Mouse (Mus musculus): ENCODE measurements around the gene Ebi3. TPM values are rescaled to one million over a fixed set of nuclear protein-coding genes. Genes with fewer than 3 reads are reported as not detected.
A peak's percentile ranks its signal among the peaks of the same experiment; 100 is the strongest.

The Ebi3 gene
- polyA plus RNA-seq (2014; fragmentation: Nextera tagmentation; extraction: Ambion mirVana), result 6.6 and 9.6 TPM in 2 replicates

- 75% methylated on average over 6 of the region's 6 CpGs for WGBS
- Histone ChIP-seq H3K27me3 (ENCODE audit: control insufficient read depth, insufficient read depth, low read length) (0 out of 2 replicates have a peak, but pooled peaks cover 9% of the 10 kb centered on the region), H3K4me3 (replicated peaks; ENCODE audit: low read depth, low read length) (no peak within 1 kb of the TSS), H3K36me3 (ENCODE audit: control insufficient read depth, insufficient read depth, low read length) (no peaks in the 10 kb centered on the region), H3K9me3 (ENCODE audit: control insufficient read depth, low read length) (no peaks in the 10 kb centered on the region), H3K27ac (replicated peaks; ENCODE audit: low read depth, low read length) (no peak within 1 kb of the TSS), H3K4me2 (ENCODE audit: low read length) (no peak within 1 kb of the TSS), H3K9ac (replicated peaks; ENCODE audit: low read length) (no peak within 1 kb of the TSS), H3K4me1 (ENCODE audit: control insufficient read depth, insufficient read depth, low read length) (peaks cover 10% of the 10 kb centered on the region)
- no peak for ATAC-seq (ENCODE audit: low FRiP score, low TSS enrichment)
- no peak for DNase-seq
Observed at GRCm38 (mm10) chr17:55952447-55953027, at the start of gene Ebi3. Gene Ebi3, plus strand, starts transcription at chr17:55952640.

- Histone ChIP-seq H3K9ac (replicated peaks; ENCODE audit: low read length) (no peak overlapping the region), H3K27ac (replicated peaks; ENCODE audit: low read depth, low read length) (no peak overlapping the region), H3K9me3 (ENCODE audit: control insufficient read depth, low read length) (0 out of 2 replicates have a peak, but pooled peaks cover 5% of the 10 kb centered on the region), H3K4me1 (ENCODE audit: control insufficient read depth, insufficient read depth, low read length) (no peaks in the 10 kb centered on the region), H3K4me2 (ENCODE audit: low read length) (no peak overlapping the region), H3K4me3 (replicated peaks; ENCODE audit: low read depth, low read length) (no peak overlapping the region), H3K36me3 (ENCODE audit: control insufficient read depth, insufficient read depth, low read length) (peaks cover 8% of the 10 kb centered on the region), H3K27me3 (ENCODE audit: control insufficient read depth, insufficient read depth, low read length) (no peaks in the 10 kb centered on the region)
- no peak for DNase-seq
- WGBS, result 69% methylated on average over 2 of the region's 2 CpGs
- no peak for ATAC-seq (ENCODE audit: low FRiP score, low TSS enrichment)
Observed at GRCm38 (mm10) chr17:55903087-55903486, 49.4 kb upstream of the Ebi3 start.

GRCm38 (mm10) chr17:55903687-55904086, 48.8 kb upstream of the Ebi3 start:
- no peak overlapping the region for H3K27ac ChIP-seq (replicated peaks; ENCODE audit: low read depth, low read length)
- no peak overlapping the region for H3K9ac ChIP-seq (replicated peaks; ENCODE audit: low read length)
- DNase-seq (no peak), ATAC-seq (ENCODE audit: low FRiP score, low TSS enrichment) (no peak)
- no peak overlapping the region for H3K4me2 ChIP-seq (ENCODE audit: low read length)
- 79% methylated on average over 1 of the region's 1 CpGs for WGBS
- H3K4me1 ChIP-seq (ENCODE audit: control insufficient read depth, insufficient read depth, low read length), result no peaks in the 10 kb centered on the region
- no peaks in the 10 kb centered on the region for H3K9me3 ChIP-seq (ENCODE audit: control insufficient read depth, low read length)
- peaks cover 3% of the 10 kb centered on the region; the same call in 1 of the 2 replicates for H3K36me3 ChIP-seq (ENCODE audit: control insufficient read depth, insufficient read depth, low read length)
- H3K4me3 ChIP-seq (replicated peaks; ENCODE audit: low read depth, low read length), result no peak overlapping the region
- no peaks in the 10 kb centered on the region for H3K27me3 ChIP-seq (ENCODE audit: control insufficient read depth, insufficient read depth, low read length)

- Histone ChIP-seq H3K27ac (replicated peaks; ENCODE audit: low read depth, low read length) (no peak overlapping the region), H3K4me1 (ENCODE audit: control insufficient read depth, insufficient read depth, low read length) (no peaks in the 10 kb centered on the region), H3K27me3 (ENCODE audit: control insufficient read depth, insufficient read depth, low read length) (no peaks in the 10 kb centered on the region), H3K4me2 (ENCODE audit: low read length) (no peak overlapping the region), H3K9ac (replicated peaks; ENCODE audit: low read length) (no peak overlapping the region), H3K4me3 (replicated peaks; ENCODE audit: low read depth, low read length) (no peak overlapping the region), H3K9me3 (ENCODE audit: control insufficient read depth, low read length) (no peaks in the 10 kb centered on the region), H3K36me3 (ENCODE audit: control insufficient read depth, insufficient read depth, low read length) (peaks cover 3% of the 10 kb centered on the region; the same call in 1 of the 2 replicates)
- ATAC-seq (ENCODE audit: low FRiP score, low TSS enrichment), result no peak
- no peak for DNase-seq
- WGBS, result 77% methylated on average over 6 of the region's 6 CpGs
Observed at GRCm38 (mm10) chr17:55904131-55904530, 48.3 kb upstream of the Ebi3 start.

- DNase-seq (no peak), ATAC-seq (ENCODE audit: low FRiP score, low TSS enrichment) (no peak)
- H3K4me2 ChIP-seq (ENCODE audit: low read length), result no peak overlapping the region
- no peak overlapping the region for H3K4me3 ChIP-seq (replicated peaks; ENCODE audit: low read depth, low read length)
- H3K27ac ChIP-seq (replicated peaks; ENCODE audit: low read depth, low read length), result no peak overlapping the region
- H3K4me1 ChIP-seq (ENCODE audit: control insufficient read depth, insufficient read depth, low read length), result no peaks in the 10 kb centered on the region
- no peak overlapping the region for H3K9ac ChIP-seq (replicated peaks; ENCODE audit: low read length)
- no peaks in the 10 kb centered on the region for H3K27me3 ChIP-seq (ENCODE audit: control insufficient read depth, insufficient read depth, low read length)
- H3K9me3 ChIP-seq (ENCODE audit: control insufficient read depth, low read length), result no peaks in the 10 kb centered on the region
- no peaks in the 10 kb centered on the region for H3K36me3 ChIP-seq (ENCODE audit: control insufficient read depth, insufficient read depth, low read length)
Observed at GRCm38 (mm10) chr17:55906669-55907068, 45.8 kb upstream of the Ebi3 start.

- Histone ChIP-seq H3K4me3 (replicated peaks; ENCODE audit: low read depth, low read length) (peak overlapping the region; percentile 53), H3K9me3 (ENCODE audit: control insufficient read depth, low read length) (0 out of 2 replicates have a peak, but pooled peaks cover 2% of the 10 kb centered on the region), H3K36me3 (ENCODE audit: control insufficient read depth, insufficient read depth, low read length) (no peaks in the 10 kb centered on the region), H3K9ac (replicated peaks; ENCODE audit: low read length) (peak overlapping the region; percentile 75), H3K4me2 (ENCODE audit: low read length) (peak overlapping the region; percentile 56), H3K27me3 (ENCODE audit: control insufficient read depth, insufficient read depth, low read length) (no peaks in the 10 kb centered on the region), H3K27ac (replicated peaks; ENCODE audit: low read depth, low read length) (peak overlapping the region; percentile 87), H3K4me1 (ENCODE audit: control insufficient read depth, insufficient read depth, low read length) (0 out of 2 replicates have a peak, but pooled peaks cover 5% of the 10 kb centered on the region)
- ATAC-seq (ENCODE audit: low FRiP score, low TSS enrichment) (peak; percentile 96), DNase-seq (peak; percentile 87)
- 2% methylated on average over 30 of the region's 33 CpGs for WGBS
Observed at GRCm38 (mm10) chr17:55931553-55932502, 20.6 kb upstream of the Ebi3 start.

GRCm38 (mm10) chr17:55932635-55933034, 19.8 kb upstream of the Ebi3 start:
- Histone ChIP-seq H3K27ac (replicated peaks; ENCODE audit: low read depth, low read length) (no peak overlapping the region), H3K36me3 (ENCODE audit: control insufficient read depth, insufficient read depth, low read length) (no peaks in the 10 kb centered on the region), H3K9me3 (ENCODE audit: control insufficient read depth, low read length) (0 out of 2 replicates have a peak, but pooled peaks cover 2% of the 10 kb centered on the region), H3K4me1 (ENCODE audit: control insufficient read depth, insufficient read depth, low read length) (0 out of 2 replicates have a peak, but pooled peaks cover 5% of the 10 kb centered on the region), H3K9ac (replicated peaks; ENCODE audit: low read length) (0 out of 2 replicates have a peak overlapping the region, but pooled peaks have one; percentile 17), H3K27me3 (ENCODE audit: control insufficient read depth, insufficient read depth, low read length) (no peaks in the 10 kb centered on the region), H3K4me2 (ENCODE audit: low read length) (peak overlapping the region; percentile 56), H3K4me3 (replicated peaks; ENCODE audit: low read depth, low read length) (peak overlapping the region; percentile 53)
- WGBS, result 80% methylated on average over 2 of the region's 2 CpGs
- no peak for DNase-seq
- ATAC-seq (ENCODE audit: low FRiP score, low TSS enrichment), result no peak

GRCm38 (mm10) chr17:55933191-55933590, 19.2 kb upstream of the Ebi3 start:
- DNase-seq, result no peak
- WGBS, result 95% methylated on average over 15 of the region's 15 CpGs
- H3K9ac ChIP-seq (replicated peaks; ENCODE audit: low read length), result no peak overlapping the region
- no peak overlapping the region for H3K4me3 ChIP-seq (replicated peaks; ENCODE audit: low read depth, low read length)
- H3K4me2 ChIP-seq (ENCODE audit: low read length), result no peak overlapping the region
- H3K4me1 ChIP-seq (ENCODE audit: control insufficient read depth, insufficient read depth, low read length), result 0 out of 2 replicates have a peak, but pooled peaks cover 5% of the 10 kb centered on the region
- no peak overlapping the region for H3K27ac ChIP-seq (replicated peaks; ENCODE audit: low read depth, low read length)
- no peak for ATAC-seq (ENCODE audit: low FRiP score, low TSS enrichment)
- no peaks in the 10 kb centered on the region for H3K36me3 ChIP-seq (ENCODE audit: control insufficient read depth, insufficient read depth, low read length)
- H3K27me3 ChIP-seq (ENCODE audit: control insufficient read depth, insufficient read depth, low read length), result no peaks in the 10 kb centered on the region
- peaks cover 2% of the 10 kb centered on the region; the same call in 1 of the 2 replicates for H3K9me3 ChIP-seq (ENCODE audit: control insufficient read depth, low read length)
